Comparison of ENCODE assay signal across 8 mouse cellular contexts in the genomic region with DNA sequence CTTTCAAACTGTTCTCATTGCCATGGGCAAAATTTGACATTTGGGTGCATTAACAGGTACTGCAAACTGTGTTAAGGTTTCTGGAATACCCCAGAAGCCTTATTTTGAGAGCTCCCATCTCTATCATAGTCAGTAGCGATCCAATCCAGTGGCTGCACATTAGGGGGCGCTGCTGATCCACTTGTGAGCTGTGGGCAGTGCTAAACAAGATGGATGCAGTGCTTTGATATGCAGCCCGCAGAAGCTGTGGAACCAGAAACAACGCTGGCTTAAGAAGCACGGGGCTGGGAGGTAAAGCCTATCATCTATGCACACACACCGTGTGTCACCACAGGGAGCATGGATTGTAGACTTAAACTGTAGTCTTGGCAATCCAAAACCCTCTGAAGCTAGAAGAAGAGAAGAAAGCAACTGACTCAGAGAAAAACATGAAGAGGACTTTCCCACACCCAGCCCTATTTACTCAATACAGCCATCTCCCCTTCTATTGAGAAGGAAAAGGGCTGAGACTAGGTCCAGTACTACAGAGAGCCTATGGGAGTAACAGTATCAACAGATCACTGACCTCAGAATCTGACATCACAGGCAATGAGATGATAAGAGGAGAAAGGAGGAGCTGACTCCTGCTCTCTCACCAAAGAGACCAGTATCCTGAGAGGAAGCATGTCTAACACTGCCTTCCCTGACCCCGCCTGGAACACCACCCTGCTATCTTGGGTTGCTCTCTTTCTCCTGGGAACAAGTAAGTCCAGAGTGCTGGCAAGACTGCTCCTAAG.
DNase-seq lines count a peak whose midpoint lies in the region; ATAC-seq lines count a peak whose summit lies in the region.

No protein-coding gene starts in this region.

- H3K36me3 ChIP-seq in midbrain, embryonic 11.5 days (ENCODE audit: control insufficient read depth, insufficient read depth, low read length): no peaks in the 10 kb centered on the region

- no peak overlapping the region for H3K27ac ChIP-seq in midbrain, embryonic 11.5 days (ENCODE audit: low read depth, low read length)

- 13% methylated on average over 7 of the region's 7 CpGs for WGBS in midbrain, embryonic 11.5 days

- intact Hi-C loops in left cerebral cortex, postnatal 14 days (cut with DNase I): loop anchor here (10.0 kb wide), 1 partner anchor 416 kb away; no protein-coding TSS in a partner anchor

- H3K9ac ChIP-seq in midbrain, embryonic 11.5 days (ENCODE audit: low read length): no peak overlapping the region

- peak; percentile 84 for ATAC-seq in midbrain, embryonic 11.5 days (ENCODE audit: low FRiP score)

- H3K4me2 ChIP-seq in midbrain, embryonic 11.5 days: no peak overlapping the region

- H3K4me3 ChIP-seq in midbrain, embryonic 11.5 days (ENCODE audit: low read depth, low read length): no peak overlapping the region

- H3K27me3 ChIP-seq in midbrain, embryonic 11.5 days (ENCODE audit: control insufficient read depth, insufficient read depth, low read length): no peaks in the 10 kb centered on the region

- DNase-seq in gastrocnemius, adult 18-20 months (ENCODE audit: low spot score): peak; percentile 14
- no peak for DNase-seq in gastrocnemius, adult 8-10 months (ENCODE audit: low spot score in 2 of 2)
- DNase-seq in cerebellum, adult 9-11 months: peak; percentile 20
- DNase-seq in frontal cortex, postnatal 36 days (ENCODE audit: low spot score in 2 of 2): peak; percentile 65 to 71
- DNase-seq in induced T-regulatory cell, adult 2 months (ENCODE audit: low read depth): peak; percentile 89
- DNase-seq in left cerebral cortex, postnatal 14 days (ENCODE audit: low spot score in 2 of 2): peak; percentile 74
- peak; percentile 88 for DNase-seq in midbrain, embryonic 11.5 days (ENCODE audit: low spot score, missing footprints)
- peak; percentile 5 for DNase-seq in skeletal muscle tissue, adult 2 months (ENCODE audit: low read depth, low spot score)

- no peaks in the 10 kb centered on the region for H3K9me3 ChIP-seq in midbrain, embryonic 11.5 days (ENCODE audit: control insufficient read depth, low read length)

- no peaks in the 10 kb centered on the region for H3K4me1 ChIP-seq in midbrain, embryonic 11.5 days (ENCODE audit: control insufficient read depth, insufficient read depth, low read length)

Comparison
In these comparisons a context has a peak if more than half of its experiments do, and no peak if none do; other contexts are left out.
1. DNase-seq: peak in gastrocnemius, adult 18-20 months (single experiment), cerebellum, adult 9-11 months (single experiment), frontal cortex, postnatal 36 days (2 of 2), induced T-regulatory cell, adult 2 months (single experiment), left cerebral cortex, postnatal 14 days (2 of 2), midbrain, embryonic 11.5 days (single experiment) and skeletal muscle tissue, adult 2 months (single experiment); none in gastrocnemius, adult 8-10 months (0 of 2).